Mouse (Mus musculus) frontal cortex, adult 2 months (tissue): ENCODE results near the gene Wnt4. TPM values are rescaled to one million over a fixed set of nuclear protein-coding genes. Genes with fewer than 3 reads are reported as not detected.

ENCODE experiments used
- DNase-seq, 2 experiments: peaks; one replicate each; pipeline ENCODE4 v3.0.0; 2022; ENCODE audit warnings: low spot score in 1 of 2; ENCODE audit errors: extremely low spot score in 1 of 2
- polyA plus RNA-seq: library from polyadenylated mRNA; depleted of rRNA; stranded (reverse); fragments of >200 nt; gene quantifications from 2 replicates; pipeline ENCODE4 v1.2.3, GENCODE M21; 2012; rRNA removed

Gene Wnt4
- polyA plus RNA-seq, 1 experiment, result 8.7 TPM

DNA sequence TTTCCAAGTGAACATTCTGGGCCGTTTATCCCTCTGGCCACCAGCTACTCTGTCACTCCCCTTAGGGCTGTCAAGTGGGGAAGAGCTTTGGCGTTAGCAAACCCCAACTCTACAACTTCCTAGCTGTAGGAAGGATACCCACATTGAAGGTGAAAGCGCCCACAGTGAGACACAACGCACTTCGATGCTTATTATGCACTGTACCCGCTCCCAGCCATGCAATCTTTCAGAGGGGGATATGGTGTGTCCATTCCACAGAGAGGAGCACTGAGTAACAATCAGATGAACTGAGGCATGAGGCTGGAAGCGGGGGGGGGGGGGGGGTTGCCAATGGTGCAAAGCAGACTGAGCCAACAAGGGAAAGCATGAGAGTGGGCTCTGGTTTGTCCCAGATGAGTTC lies 27.8 kb downstream of the Wnt4 start:
- no peak for DNase-seq

GRCm38 (mm10) chr4:137305831-137306576 lies 28.7 kb downstream of the Wnt4 start:
- no peak for DNase-seq

DNA sequence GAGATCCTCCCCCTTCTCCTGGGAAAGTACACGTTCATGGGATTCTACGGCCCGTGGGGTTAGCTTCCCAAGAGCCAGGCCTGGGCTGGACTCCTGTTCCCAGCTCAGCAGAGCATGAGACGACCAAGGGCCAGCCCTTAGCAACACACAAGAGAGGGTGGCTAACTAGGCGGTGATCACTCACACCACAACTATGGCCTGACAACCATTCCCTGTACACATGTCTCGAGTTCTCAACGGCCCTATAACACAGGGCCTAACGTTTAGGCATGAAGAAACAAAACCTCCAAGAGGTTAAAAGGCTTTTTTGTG lies 29.2 kb downstream of the Wnt4 start:
- DNase-seq, result no peak

- DNase-seq, result no peak
These were observed 29.9 kb downstream of the Wnt4 start for GRCm38 (mm10) chr4:137306991-137307706.

- DNase-seq, result peak in 1 of 2 experiments; percentile 70
These were observed 31.1 kb downstream of the Wnt4 start for GRCm38 (mm10) chr4:137308377-137308776.

DNA sequence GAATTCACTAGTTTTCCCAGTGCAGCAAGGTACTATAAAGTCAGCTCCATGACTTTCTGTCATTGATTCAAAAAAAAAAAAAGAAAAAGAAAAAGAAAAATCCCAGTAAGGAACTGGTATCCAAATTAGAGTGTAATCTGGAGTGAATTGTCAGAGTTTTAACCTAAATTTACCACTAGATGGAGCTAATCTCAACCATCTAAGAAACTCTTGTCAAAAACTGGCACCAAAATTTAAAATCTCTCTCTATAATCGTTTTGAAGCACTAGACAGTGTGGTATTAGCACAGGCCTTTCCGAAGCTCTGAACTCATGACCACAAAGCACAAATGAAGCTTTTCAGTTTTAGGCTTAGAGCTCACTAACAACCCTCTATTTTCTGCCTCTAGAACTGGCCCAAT lies 36.2 kb downstream of the Wnt4 start:
- no peak for DNase-seq

DNA sequence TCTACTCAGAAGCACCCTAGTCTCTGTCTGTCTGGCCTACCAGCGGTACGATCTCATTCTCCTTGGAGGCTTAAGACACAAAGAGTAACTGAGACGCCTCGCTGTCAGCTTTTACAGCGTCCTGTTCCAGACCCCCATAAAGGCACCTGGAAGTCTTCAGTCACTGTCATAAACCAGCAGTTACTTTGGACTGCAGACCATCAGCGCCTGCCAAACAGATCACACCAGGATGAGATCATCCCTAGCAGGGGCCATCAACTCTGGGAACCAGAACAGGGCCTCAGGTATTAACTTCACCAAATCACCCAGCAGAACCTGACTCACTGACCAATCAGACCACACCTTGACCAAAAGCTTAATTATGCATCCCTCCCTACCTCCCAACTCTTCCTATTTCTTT lies 37.3 kb downstream of the Wnt4 start:
- no peak for DNase-seq

- DNase-seq, result no peak
These were observed 37.8 kb downstream of the Wnt4 start for GRCm38 (mm10) chr4:137315061-137315460.

- DNase-seq, result no peak
These were observed 38.9 kb downstream of the Wnt4 start for GRCm38 (mm10) chr4:137316027-137316770.

DNA sequence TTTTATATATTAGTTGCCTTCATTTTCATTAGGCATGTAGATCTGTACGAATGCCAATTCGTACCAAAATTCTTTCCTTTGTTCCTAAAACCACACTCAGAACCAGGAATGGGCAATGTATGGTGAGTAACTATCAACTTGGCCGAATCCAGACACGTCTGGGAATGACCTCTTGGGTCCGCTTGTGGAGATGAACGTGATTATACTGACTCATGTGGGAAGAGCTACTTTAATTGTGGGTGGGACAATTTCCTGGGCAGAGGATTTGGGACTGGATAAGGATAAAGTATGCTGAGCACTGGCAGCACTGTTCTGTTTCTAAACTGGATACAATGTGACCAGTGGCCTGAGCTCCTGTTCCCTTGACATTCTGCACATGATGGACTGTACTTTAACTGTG lies 47.6 kb downstream of the Wnt4 start:
- DNase-seq, result no peak

GRCm38 (mm10) chr4:137326494-137326893 lies 49.2 kb downstream of the Wnt4 start:
- DNase-seq, result no peak

- DNase-seq, result no peak
These were observed 54.8 kb downstream of the Wnt4 start for GRCm38 (mm10) chr4:137332051-137332450.

GRCm38 (mm10) chr4:137336468-137336867 lies 59.2 kb downstream of the Wnt4 start:
- no peak for DNase-seq

- peak in 1 of 2 experiments; percentile 23 for DNase-seq
These were observed 62.1 kb downstream of the Wnt4 start for GRCm38 (mm10) chr4:137339415-137339814.

DNA sequence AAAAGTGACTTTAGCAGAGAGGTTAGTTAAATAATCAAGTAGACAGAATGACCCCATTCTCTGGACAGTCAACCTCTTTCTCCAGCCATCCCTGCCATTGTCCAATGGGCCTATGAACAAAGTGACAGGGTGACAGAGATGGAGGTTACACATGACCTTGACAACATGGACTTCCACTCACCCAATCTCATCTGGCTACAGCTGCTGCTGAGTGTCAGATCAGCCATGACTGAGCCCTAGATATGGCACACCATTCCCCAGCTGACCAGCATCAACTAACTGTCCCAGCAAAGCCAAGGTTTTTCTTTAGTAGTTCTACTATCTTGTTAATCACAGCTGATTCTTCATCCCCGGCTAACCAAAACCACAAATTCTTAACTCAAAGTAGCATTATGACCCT lies 65.5 kb downstream of the Wnt4 start:
- no peak for DNase-seq

DNA sequence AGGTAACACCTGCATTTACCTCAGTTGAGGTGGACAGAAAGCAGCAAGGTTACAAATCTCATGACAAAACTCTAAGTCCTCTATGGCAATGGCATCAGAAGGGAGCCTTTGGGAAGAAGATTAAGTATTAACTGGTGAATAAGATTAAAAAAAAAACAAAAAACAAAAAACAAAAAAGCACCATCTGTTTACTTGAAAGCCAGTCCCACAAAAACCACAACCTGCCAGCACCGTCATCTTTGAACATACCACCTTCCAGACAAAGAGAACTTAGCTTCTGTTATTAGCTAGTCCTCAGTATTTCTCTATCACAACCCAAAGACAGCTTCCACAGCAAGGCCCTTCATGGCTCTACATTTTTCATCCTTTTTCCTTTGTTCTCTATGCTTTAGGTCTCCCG lies 67.8 kb downstream of the Wnt4 start:
- no peak for DNase-seq

DNA sequence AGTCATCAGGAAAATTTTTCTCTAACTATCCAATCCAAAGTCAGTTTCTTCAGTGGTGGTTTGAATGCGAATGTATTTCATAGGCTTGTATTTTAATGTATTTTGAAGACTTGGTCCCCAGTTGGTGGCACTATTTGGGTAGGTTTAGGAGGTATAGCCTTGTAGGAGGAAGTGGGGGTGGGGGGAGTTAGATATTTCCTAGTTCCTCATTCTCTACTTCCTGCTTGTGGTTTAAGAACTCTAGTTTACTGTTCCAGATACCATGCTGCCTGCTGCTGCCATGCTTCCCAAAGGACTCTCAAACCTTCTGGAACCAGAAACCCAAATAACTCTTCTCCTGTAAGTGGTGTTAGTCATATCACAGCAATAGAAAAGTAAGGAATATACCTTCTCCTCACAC lies 68.5 kb downstream of the Wnt4 start:
- DNase-seq, result no peak

Other genes with a start within 250 kb of the Wnt4 start
- 7.4 and 7.5 TPM in 2 replicates for gene Zbtb40, start 228.7 kb upstream of the Wnt4 start, polyA plus RNA-seq
- 419 and 422 TPM in 2 replicates for gene Cdc42, start 80.2 kb downstream of the Wnt4 start, polyA plus RNA-seq
- not detected in 2 replicates for gene Cela3a, start 132.3 kb downstream of the Wnt4 start, polyA plus RNA-seq
- gene Cela3b, start 153.1 kb downstream of the Wnt4 start, polyA plus RNA-seq, result 0.15 TPM in 1 of 2 replicates, not detected in the other
- gene 1700013G24Rik, start 175.8 kb downstream of the Wnt4 start, polyA plus RNA-seq, result not detected in 2 replicates
- gene Hspg2, start 191.3 kb downstream of the Wnt4 start, polyA plus RNA-seq, result 3.5 and 4.0 TPM in 2 replicates